Mouse (Mus musculus) intestine, embryonic 14.5 days (tissue): ENCODE measurements at regions not wholly inside any gene's neighbourhood (a gene's known extent, or its start where the extent isn't known, plus 50 kb on each side); places are given as distances from the start of the nearest gene placed in this dataset.

Experiments
- ATAC-seq: fragments of 200-750 bp; cut with Nextera tagmentation; replicated peaks from 2 replicates; pipeline ENCODE4 v1.8.0; 2017; ENCODE audit warnings: low read depth, moderate number of reproducible peaks, moderate TSS enrichment, moderate library complexity; ENCODE audit not compliant: low FRiP score, low TSS enrichment
- DNase-seq: peaks from one replicate; pipeline ENCODE4 v3.0.0-alpha.2; 2018; ENCODE audit warnings: low spot score
- H3K27ac ChIP-seq: fragments of 300-500 bp; sonication (generic); 2 replicates; pipeline ENCODE4 v1.5.1; 2014; ENCODE audit warnings: low read depth, mild to moderate bottlenecking, control low read depth
- H3K27me3 ChIP-seq: fragments of 300-500 bp; sonication (generic); replicated peaks from 2 replicates; pipeline ENCODE4 v1.6.1; 2014; ENCODE audit warnings: low read length, control low read depth; ENCODE audit not compliant: control insufficient read depth, insufficient read depth
- H3K36me3 ChIP-seq: fragments of 300-500 bp; sonication (generic); 2 replicates; pipeline ENCODE4 v1.6.1; 2014; ENCODE audit warnings: low read length, control low read depth; ENCODE audit not compliant: control insufficient read depth, insufficient read depth
- H3K4me1 ChIP-seq: fragments of 300-500 bp; sonication (generic); replicated peaks from 2 replicates; pipeline ENCODE4 v1.6.1; 2014; ENCODE audit warnings: low read length, control low read depth, mixed read lengths; ENCODE audit not compliant: control insufficient read depth, insufficient read depth
- H3K4me2 ChIP-seq: fragments of 300-500 bp; sonication (generic); 2 replicates; pipeline ENCODE4 v1.6.1; 2014; ENCODE audit warnings: low read length
- H3K4me3 ChIP-seq: fragments of 300-500 bp; sonication (generic); 2 replicates; pipeline ENCODE4 v1.5.1; 2014; ENCODE audit warnings: low read depth, low read length, control low read depth, mixed read lengths
- H3K9ac ChIP-seq: fragments of 300-500 bp; sonication (generic); 2 replicates; pipeline ENCODE4 v1.6.1; 2014; ENCODE audit warnings: mild to moderate bottlenecking, low read length
- H3K9me3 ChIP-seq: fragments of 300-500 bp; sonication (generic); 2 replicates; pipeline ENCODE4 v1.6.1; 2016; ENCODE audit warnings: low read length, control low read depth; ENCODE audit not compliant: control insufficient read depth
- WGBS: fragments of 180-500 bp; shearing (Covaris S2); extraction: QIAGEN DNeasy Blood & Tissue Kit; methylation state at CpG from one replicate; pipeline ENCODE4 v1.1.7; 2014; 5-methylcytosine and 5-hydroxymethylcytosine counted together

DNA sequence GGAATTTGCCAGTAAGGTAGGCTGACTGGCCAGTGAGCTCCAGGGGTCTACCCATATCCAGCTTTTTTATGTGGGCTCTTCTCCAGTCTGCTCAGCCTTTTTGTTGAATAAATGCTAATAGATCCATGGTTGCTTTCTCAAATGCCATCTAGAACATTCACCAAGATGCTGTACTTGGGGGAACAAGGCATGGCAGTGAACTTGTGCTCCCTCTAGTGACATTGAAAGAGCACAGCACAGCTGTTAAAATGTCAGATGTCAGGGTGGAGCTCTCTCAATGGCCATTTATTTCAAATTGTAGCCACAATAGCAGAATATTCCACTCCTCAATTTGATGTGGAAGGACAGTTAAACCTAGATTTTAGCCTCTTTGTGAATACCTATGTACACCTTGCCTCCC, 86.3 kb downstream of the Kcnk1 start:
- Histone ChIP-seq H3K36me3 (no peaks in the 10 kb centered on the region), H3K4me3 (no peak overlapping the region), H3K9ac (no peak overlapping the region), H3K9me3 (no peaks in the 10 kb centered on the region), H3K4me2 (no peak overlapping the region), H3K27me3 (no peaks in the 10 kb centered on the region), H3K27ac (no peak overlapping the region), H3K4me1 (no peaks in the 10 kb centered on the region; the same call in 1 of the 2 replicates)
- DNase-seq (no peak), ATAC-seq (no peak)

DNA sequence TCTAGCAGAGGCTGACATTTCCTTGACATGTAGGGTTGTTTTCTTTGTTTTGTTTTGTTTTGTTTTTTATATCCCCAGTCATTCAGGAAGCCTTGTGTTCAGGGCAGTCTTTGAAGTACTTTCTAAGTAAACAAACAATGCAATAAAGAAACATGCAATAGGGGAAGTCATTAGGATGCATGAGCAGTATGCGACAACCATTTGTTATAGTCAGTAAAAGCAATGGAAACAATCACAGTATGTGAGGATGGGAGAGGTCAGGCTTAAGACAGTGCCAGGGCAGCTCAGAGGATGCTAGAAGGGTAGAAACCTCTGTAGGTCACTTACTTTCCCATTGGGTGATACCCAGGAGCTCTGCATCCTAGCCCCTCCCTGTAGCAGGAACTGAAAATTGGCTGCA, 87.9 kb downstream of the Kcnk1 start:
- Histone ChIP-seq H3K27ac (no peak overlapping the region), H3K27me3 (no peaks in the 10 kb centered on the region), H3K4me1 (no peaks in the 10 kb centered on the region; the same call in 1 of the 2 replicates), H3K36me3 (no peaks in the 10 kb centered on the region), H3K4me2 (no peak overlapping the region), H3K9me3 (no peaks in the 10 kb centered on the region), H3K9ac (no peak overlapping the region), H3K4me3 (no peak overlapping the region)
- no peak for ATAC-seq
- no peak for DNase-seq
- WGBS, result 83% methylated on average over 1 of the region's 1 CpGs

DNA sequence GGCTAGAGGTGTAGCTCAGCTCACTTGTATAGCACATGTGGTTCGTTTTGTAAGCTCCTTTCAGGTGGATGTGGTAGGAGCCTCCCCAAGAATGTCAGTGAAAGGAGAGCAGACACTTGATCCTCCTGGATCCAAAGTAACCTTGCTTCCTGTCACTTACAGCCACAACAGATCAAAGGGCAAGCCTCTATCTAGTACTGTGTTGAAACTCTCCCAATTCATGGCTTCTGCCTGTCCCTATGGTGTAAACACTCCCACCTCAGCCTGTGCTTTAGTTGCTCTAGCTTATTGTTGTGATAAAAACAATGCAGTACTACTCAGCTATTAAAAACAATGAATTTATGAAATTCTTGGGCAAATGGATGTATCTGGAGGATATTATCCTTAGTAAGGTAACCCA, 95.8 kb downstream of the Kcnk1 start:
- Histone ChIP-seq H3K27ac (no peak overlapping the region), H3K27me3 (no peaks in the 10 kb centered on the region), H3K4me1 (no peaks in the 10 kb centered on the region), H3K4me2 (no peak overlapping the region), H3K4me3 (no peak overlapping the region), H3K9me3 (0 out of 2 replicates have a peak, but pooled peaks cover 3% of the 10 kb centered on the region), H3K36me3 (no peaks in the 10 kb centered on the region), H3K9ac (no peak overlapping the region)
- 56% methylated on average over 1 of the region's 1 CpGs for WGBS
- DNase-seq (no peak), ATAC-seq (no peak)

DNA sequence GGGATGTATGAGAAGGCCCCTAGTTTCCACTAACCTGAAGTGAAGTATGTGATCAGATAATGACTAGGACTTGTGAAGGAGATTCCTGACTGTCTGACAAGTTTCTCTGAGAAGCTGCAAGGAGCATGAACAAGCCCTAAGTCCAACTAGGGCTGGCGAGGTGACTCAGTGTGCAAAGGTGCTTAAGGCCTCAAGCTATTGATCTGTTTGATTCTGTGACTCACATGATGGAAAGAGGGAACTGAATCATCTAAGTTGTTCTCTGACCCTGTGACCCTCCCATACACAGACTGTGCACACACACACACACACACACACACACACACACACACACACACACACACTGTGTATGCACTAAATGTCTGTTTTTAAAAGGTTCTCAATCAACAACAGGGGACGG, 99.0 kb downstream of the Kcnk1 start:
- 0 out of 2 replicates have a peak, but pooled peaks cover under 1% of the 10 kb centered on the region for H3K9me3 ChIP-seq
- no peaks in the 10 kb centered on the region for H3K4me1 ChIP-seq
- no peak overlapping the region for H3K27ac ChIP-seq
- DNase-seq, result no peak
- 56% methylated on average over 2 of the region's 2 CpGs for WGBS
- no peak overlapping the region for H3K9ac ChIP-seq
- no peaks in the 10 kb centered on the region for H3K27me3 ChIP-seq
- no peak overlapping the region for H3K4me2 ChIP-seq
- no peak overlapping the region for H3K4me3 ChIP-seq
- peak; percentile 47; the same call in 1 of the 2 replicates for ATAC-seq
- H3K36me3 ChIP-seq, result no peaks in the 10 kb centered on the region

DNA sequence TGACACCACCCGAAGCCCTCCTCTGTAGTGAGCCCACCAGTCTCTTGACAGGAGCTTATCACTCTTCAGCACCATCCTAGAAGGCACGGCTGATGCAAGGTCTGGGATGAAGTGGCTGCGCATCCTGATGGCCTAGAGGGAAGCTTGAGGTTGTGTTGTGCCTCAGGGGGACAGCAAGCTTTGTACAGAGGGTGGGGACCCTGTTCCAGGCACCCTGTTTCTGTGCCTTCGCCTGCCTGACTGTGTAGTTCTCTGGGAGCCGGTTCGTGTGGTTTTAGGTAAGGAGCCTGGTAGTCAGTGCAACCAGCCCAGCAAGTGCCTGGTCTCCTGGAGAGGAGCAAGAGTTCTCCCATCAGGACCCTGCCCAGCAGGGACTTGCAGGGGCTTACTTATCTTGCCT, 101.1 kb downstream of the Kcnk1 start:
- DNase-seq, result no peak
- Histone ChIP-seq H3K27me3 (no peaks in the 10 kb centered on the region), H3K36me3 (no peaks in the 10 kb centered on the region), H3K4me3 (no peak overlapping the region), H3K27ac (no peak overlapping the region), H3K4me2 (no peak overlapping the region), H3K9me3 (no peaks in the 10 kb centered on the region), H3K4me1 (no peaks in the 10 kb centered on the region), H3K9ac (no peak overlapping the region)
- 0 out of 2 replicates have a peak, but pooled peaks have one; percentile 43 for ATAC-seq
- WGBS, result 63% methylated on average over 6 of the region's 6 CpGs

DNA sequence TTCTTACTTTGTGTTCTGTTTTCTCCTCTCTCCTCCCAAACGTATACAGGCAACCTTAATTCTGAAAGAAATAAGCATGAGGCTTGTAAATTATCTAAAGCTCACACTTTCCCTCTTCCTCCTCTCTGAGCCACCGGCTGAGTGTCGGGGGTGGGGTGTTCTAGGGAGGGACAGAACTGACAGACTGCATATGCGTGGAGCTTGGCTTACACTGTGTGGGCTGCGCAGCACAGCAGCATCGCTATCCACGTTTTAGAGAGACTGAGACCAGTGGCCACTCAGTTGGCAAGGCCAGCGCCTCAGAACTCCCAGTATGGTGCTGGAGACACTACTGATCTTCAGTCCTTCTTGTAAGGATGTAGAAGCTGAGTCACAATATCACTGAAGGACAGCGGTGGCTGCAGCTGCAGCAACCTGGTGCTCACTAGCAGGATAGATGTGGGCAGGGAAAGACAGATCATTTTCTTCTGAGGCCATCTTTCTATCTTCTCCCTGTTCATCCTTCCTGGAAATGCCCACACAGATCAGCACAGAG, 101.7 kb downstream of the Kcnk1 start:
- Histone ChIP-seq H3K4me1 (no peaks in the 10 kb centered on the region), H3K4me3 (no peak overlapping the region), H3K27me3 (no peaks in the 10 kb centered on the region), H3K36me3 (no peaks in the 10 kb centered on the region), H3K27ac (no peak overlapping the region), H3K9ac (no peak overlapping the region), H3K9me3 (0 out of 2 replicates have a peak, but pooled peaks cover 2% of the 10 kb centered on the region), H3K4me2 (no peak overlapping the region)
- ATAC-seq (no peak), DNase-seq (no peak)
- WGBS, result 63% methylated on average over 9 of the region's 9 CpGs

DNA sequence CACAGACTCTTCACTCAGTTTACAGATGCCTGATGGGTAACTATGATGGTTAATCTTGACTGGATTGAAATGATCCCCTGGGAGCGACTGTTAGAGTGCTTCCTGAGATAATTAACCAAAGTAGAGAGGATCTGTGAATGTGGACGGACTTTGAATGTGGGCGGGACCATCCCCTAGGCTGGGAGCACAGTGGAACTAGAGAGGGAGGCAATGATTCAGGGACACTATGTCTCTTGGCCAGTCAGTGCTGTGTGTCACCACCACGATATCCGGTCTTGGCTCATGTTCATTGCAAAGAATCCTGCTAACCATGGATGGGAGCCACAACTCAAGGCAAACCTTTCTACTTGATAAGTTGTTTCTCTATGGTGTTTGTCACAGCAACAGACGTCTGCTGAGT, 103.9 kb downstream of the Kcnk1 start:
- Histone ChIP-seq H3K9me3 (0 out of 2 replicates have a peak, but pooled peaks cover 2% of the 10 kb centered on the region), H3K9ac (no peak overlapping the region), H3K27me3 (no peaks in the 10 kb centered on the region), H3K4me2 (no peak overlapping the region), H3K36me3 (no peaks in the 10 kb centered on the region), H3K27ac (no peak overlapping the region), H3K4me1 (no peaks in the 10 kb centered on the region), H3K4me3 (no peak overlapping the region)
- no peak for DNase-seq
- 83% methylated on average over 6 of the region's 6 CpGs for WGBS
- no peak for ATAC-seq

DNA sequence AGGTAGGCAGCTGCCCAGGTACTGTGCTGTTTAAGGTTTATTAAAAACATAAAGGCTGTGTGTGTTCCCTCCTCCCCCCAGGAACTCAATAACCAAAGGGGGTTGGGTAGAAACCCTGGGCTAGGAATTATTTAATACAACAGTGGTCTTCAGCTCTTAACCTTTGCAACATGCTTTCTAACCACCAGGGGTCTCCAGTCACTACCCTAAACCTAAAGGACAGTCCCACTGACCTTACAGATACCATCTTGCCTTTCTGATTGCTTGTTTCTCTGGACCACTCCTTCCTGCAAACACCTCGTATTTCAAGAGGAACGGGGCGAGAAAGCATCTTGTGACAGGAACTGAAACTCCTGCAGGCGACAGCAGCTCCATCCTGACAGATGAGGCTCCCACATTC, 104.9 kb downstream of the Kcnk1 start:
- no peaks in the 10 kb centered on the region for H3K4me1 ChIP-seq
- WGBS, result 73% methylated on average over 4 of the region's 4 CpGs
- no peaks in the 10 kb centered on the region for H3K27me3 ChIP-seq
- no peak for ATAC-seq
- no peak overlapping the region for H3K4me3 ChIP-seq
- H3K27ac ChIP-seq, result no peak overlapping the region
- H3K36me3 ChIP-seq, result no peaks in the 10 kb centered on the region
- no peak overlapping the region for H3K4me2 ChIP-seq
- DNase-seq, result no peak
- 0 out of 2 replicates have a peak, but pooled peaks cover 2% of the 10 kb centered on the region for H3K9me3 ChIP-seq
- no peak overlapping the region for H3K9ac ChIP-seq

DNA sequence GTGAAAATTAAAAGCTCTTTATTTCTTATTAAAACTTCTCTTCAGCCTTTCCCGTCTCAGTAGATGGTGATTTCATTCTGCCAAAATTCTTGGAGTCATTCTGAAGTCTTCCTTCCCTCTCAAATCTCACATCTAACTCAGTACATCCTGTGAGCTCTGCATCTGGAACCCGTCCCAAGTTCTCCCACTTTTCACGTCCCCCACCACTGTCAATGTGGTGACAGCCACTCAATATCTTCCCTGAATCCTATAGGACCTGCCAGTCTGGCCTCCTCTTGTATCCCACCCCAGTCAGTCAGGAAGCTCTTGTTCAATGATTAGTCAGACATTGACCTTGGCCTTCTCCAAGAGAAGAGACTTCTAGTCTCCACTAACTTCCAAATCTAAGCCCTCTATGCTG, 110.1 kb downstream of the Kcnk1 start:
- H3K4me1 ChIP-seq, result no peaks in the 10 kb centered on the region
- H3K4me3 ChIP-seq, result no peak overlapping the region
- H3K36me3 ChIP-seq, result no peaks in the 10 kb centered on the region
- H3K4me2 ChIP-seq, result no peak overlapping the region
- H3K9ac ChIP-seq, result no peak overlapping the region
- no peak for ATAC-seq
- no peaks in the 10 kb centered on the region for H3K27me3 ChIP-seq
- H3K27ac ChIP-seq, result no peak overlapping the region
- H3K9me3 ChIP-seq, result 0 out of 2 replicates have a peak, but pooled peaks cover 2% of the 10 kb centered on the region
- 89% methylated on average over 3 of the region's 3 CpGs for WGBS
- DNase-seq, result no peak
